ENCODE assay signal across 15 mouse cellular contexts in genomic region chr11:85509334-85509733, GRCm38 (mm10).
"Had no signal": no experiment of that assay in that cellular context is flagged by ENCODE, and none has a peak within 500 bp of the region (broad histone marks: within the 10 kb centered on the region; RNA-seq: fewer than 3 reads in every experiment).

No protein-coding gene starts in this region.

- ATAC-seq: hindbrain, embryonic 16.5 days; inflammation-experienced regulatory T-cells, adult 6 months; intestine, embryonic 15.5 days; intestine, postnatal 0 days had no signal

- DNase-seq: gastrocnemius, postnatal 14 days; gastrocnemius, postnatal 36 days; heart, adult 2 months; heart, postnatal 4 days; kidney, adult 18-20 months; kidney, adult 8-10 months; kidney, postnatal 10 days; kidney, postnatal 25 days; kidney, postnatal 4 days; liver; liver, embryonic 13.5 days had no signal
